Mouse (Mus musculus) inflammation-experienced regulatory T-cells, adult 6 months (primary cell): ENCODE results near the gene Slc37a2. TPM values are rescaled to one million over a fixed set of nuclear protein-coding genes. Genes with fewer than 3 reads are reported as not detected.
A peak's percentile ranks its signal among the peaks of the same experiment; 100 is the strongest.

Source experiments
- ATAC-seq: one replicate; pipeline ENCODE4 v1.8.0; 2017
- polyA plus RNA-seq, 3 experiments: library from polyadenylated mRNA; unstranded; fragments of 100-300 nt; shearing (Covaris generic); gene quantifications; one replicate each; pipeline ENCODE4 v1.2.1; 2017

Gene Slc37a2
- polyA plus RNA-seq, 3 experiments from 2014 or later: 2.5 to 3.6 (median 2.6) TPM

- ATAC-seq: no peak
Measured at GRCm38 (mm10) chr9:37214327-37215060, 41.0 kb downstream of the Slc37a2 start.

GRCm38 (mm10) chr9:37213060-37213738 lies 42.3 kb downstream of the Slc37a2 start:
- ATAC-seq: no peak

- ATAC-seq: peak; percentile 99
Measured at GRCm38 (mm10) chr9:37207929-37208411, 47.6 kb downstream of the Slc37a2 start, which contains the start of gene Tmem218. Gene Tmem218, plus strand, starts transcription at chr9:37208223.

GRCm38 (mm10) chr9:37203884-37204283 lies 51.7 kb downstream of the Slc37a2 start:
- ATAC-seq: no peak

- ATAC-seq: no peak
Measured at GRCm38 (mm10) chr9:37200414-37200813, 55.1 kb downstream of the Slc37a2 start.

- ATAC-seq: no peak
Measured at GRCm38 (mm10) chr9:37197067-37197466, 58.5 kb downstream of the Slc37a2 start.

- ATAC-seq: no peak
Measured at GRCm38 (mm10) chr9:37188024-37188423, 67.5 kb downstream of the Slc37a2 start.

- ATAC-seq: no peak
Measured at GRCm38 (mm10) chr9:37187407-37187806, 68.1 kb downstream of the Slc37a2 start.

GRCm38 (mm10) chr9:37183176-37183575 lies 72.4 kb downstream of the Slc37a2 start:
- ATAC-seq: no peak

GRCm38 (mm10) chr9:37181596-37181995 lies 73.9 kb downstream of the Slc37a2 start:
- ATAC-seq: no peak

- ATAC-seq: no peak
Measured at GRCm38 (mm10) chr9:37179596-37179995, 75.9 kb downstream of the Slc37a2 start.

- no peak for ATAC-seq
Measured at GRCm38 (mm10) chr9:37178911-37179310, 76.6 kb downstream of the Slc37a2 start.

Other genes starting within 250 kb of the Slc37a2 start
- not detected for gene Pknox2, start 108.3 kb downstream of the Slc37a2 start, polyA plus RNA-seq
- 1 to 10 TPM; 2.4 to 5.2 (median 4.1) TPM for gene Tmem218, start 47.5 kb downstream of the Slc37a2 start, polyA plus RNA-seq
- gene Ccdc15, start 92.7 kb upstream of the Slc37a2 start, polyA plus RNA-seq: 1 to 10 TPM; 7.0 to 9.2 (median 8.5) TPM
- not detected for gene Hepacam, start 111.6 kb upstream of the Slc37a2 start, polyA plus RNA-seq
- not detected for gene Robo4, start 146.2 kb upstream of the Slc37a2 start, polyA plus RNA-seq
- not detected for gene Robo3, start 177.5 kb upstream of the Slc37a2 start, polyA plus RNA-seq
- gene Msantd2, start 233.6 kb upstream of the Slc37a2 start, polyA plus RNA-seq: 10 to 100 TPM in 2 of 3 experiments, 1 to 10 TPM in 1; 5.3 to 16.0 (median 11.6) TPM